Mouse (Mus musculus): ENCODE measurements around the gene Gm10570. TPM values are rescaled to one million over a fixed set of nuclear protein-coding genes. Genes with fewer than 3 reads are reported as not detected.

Gm10570 gene
- total RNA-seq (2017), result not detected in 3 replicates

GRCm38 (mm10) chr4:130308231-130309081, at the start of gene Gm10570, which contains the start of gene Fabp3:
Gene Gm10570 (minus strand): TSS chr4:130308674.
Gene Fabp3 (plus strand): TSS chr4:130308595.
- no peak for ATAC-seq (replicated peaks; ENCODE audit: insufficient number of reproducible peaks, low FRiP score, low TSS enrichment, poor library complexity, severe bottlenecking)

- ATAC-seq (replicated peaks; ENCODE audit: insufficient number of reproducible peaks, low FRiP score, low TSS enrichment, poor library complexity, severe bottlenecking), result no peak
Measured at GRCm38 (mm10) chr4:130357946-130358345, 49.5 kb upstream of the Gm10570 start.

- ATAC-seq (replicated peaks; ENCODE audit: insufficient number of reproducible peaks, low FRiP score, low TSS enrichment, poor library complexity, severe bottlenecking), result no peak
Measured at GRCm38 (mm10) chr4:130352588-130352987, 44.1 kb upstream of the Gm10570 start.

- no peak for ATAC-seq (replicated peaks; ENCODE audit: insufficient number of reproducible peaks, low FRiP score, low TSS enrichment, poor library complexity, severe bottlenecking)
Measured at GRCm38 (mm10) chr4:130350690-130351422, 42.4 kb upstream of the Gm10570 start.

GRCm38 (mm10) chr4:130349666-130350065, 41.2 kb upstream of the Gm10570 start:
- ATAC-seq (replicated peaks; ENCODE audit: insufficient number of reproducible peaks, low FRiP score, low TSS enrichment, poor library complexity, severe bottlenecking), result no peak

GRCm38 (mm10) chr4:130341691-130342090, 33.2 kb upstream of the Gm10570 start:
- ATAC-seq (replicated peaks; ENCODE audit: insufficient number of reproducible peaks, low FRiP score, low TSS enrichment, poor library complexity, severe bottlenecking), result peak; percentile 78

GRCm38 (mm10) chr4:130335867-130336266, 27.4 kb upstream of the Gm10570 start:
- no peak for ATAC-seq (replicated peaks; ENCODE audit: insufficient number of reproducible peaks, low FRiP score, low TSS enrichment, poor library complexity, severe bottlenecking)

- ATAC-seq (replicated peaks; ENCODE audit: insufficient number of reproducible peaks, low FRiP score, low TSS enrichment, poor library complexity, severe bottlenecking), result no peak
Measured at GRCm38 (mm10) chr4:130327366-130327765, 18.9 kb upstream of the Gm10570 start.

- ATAC-seq (replicated peaks; ENCODE audit: insufficient number of reproducible peaks, low FRiP score, low TSS enrichment, poor library complexity, severe bottlenecking), result no peak
Measured at GRCm38 (mm10) chr4:130325446-130325845, 17.0 kb upstream of the Gm10570 start.

- no peak for ATAC-seq (replicated peaks; ENCODE audit: insufficient number of reproducible peaks, low FRiP score, low TSS enrichment, poor library complexity, severe bottlenecking)
Measured at GRCm38 (mm10) chr4:130323607-130324006, 15.1 kb upstream of the Gm10570 start.

GRCm38 (mm10) chr4:130323165-130323564, 14.7 kb upstream of the Gm10570 start:
- no peak for ATAC-seq (replicated peaks; ENCODE audit: insufficient number of reproducible peaks, low FRiP score, low TSS enrichment, poor library complexity, severe bottlenecking)

GRCm38 (mm10) chr4:130322567-130322966, 14.1 kb upstream of the Gm10570 start:
- ATAC-seq (replicated peaks; ENCODE audit: insufficient number of reproducible peaks, low FRiP score, low TSS enrichment, poor library complexity, severe bottlenecking), result no peak

- ATAC-seq (replicated peaks; ENCODE audit: insufficient number of reproducible peaks, low FRiP score, low TSS enrichment, poor library complexity, severe bottlenecking), result no peak
Measured at GRCm38 (mm10) chr4:130321640-130322039, 13.2 kb upstream of the Gm10570 start.

- no peak for ATAC-seq (replicated peaks; ENCODE audit: insufficient number of reproducible peaks, low FRiP score, low TSS enrichment, poor library complexity, severe bottlenecking)
Measured at GRCm38 (mm10) chr4:130319564-130319963, 11.1 kb upstream of the Gm10570 start.

GRCm38 (mm10) chr4:130318122-130318521, 9.6 kb upstream of the Gm10570 start:
- ATAC-seq (replicated peaks; ENCODE audit: insufficient number of reproducible peaks, low FRiP score, low TSS enrichment, poor library complexity, severe bottlenecking), result no peak

GRCm38 (mm10) chr4:130316691-130317090, 8.2 kb upstream of the Gm10570 start:
- ATAC-seq (replicated peaks; ENCODE audit: insufficient number of reproducible peaks, low FRiP score, low TSS enrichment, poor library complexity, severe bottlenecking), result no peak

GRCm38 (mm10) chr4:130315771-130316527, 7.5 kb upstream of the Gm10570 start:
- no peak for ATAC-seq (replicated peaks; ENCODE audit: insufficient number of reproducible peaks, low FRiP score, low TSS enrichment, poor library complexity, severe bottlenecking)

GRCm38 (mm10) chr4:130313552-130313951, 5.1 kb upstream of the Gm10570 start:
- ATAC-seq (replicated peaks; ENCODE audit: insufficient number of reproducible peaks, low FRiP score, low TSS enrichment, poor library complexity, severe bottlenecking), result no peak

- ATAC-seq (replicated peaks; ENCODE audit: insufficient number of reproducible peaks, low FRiP score, low TSS enrichment, poor library complexity, severe bottlenecking), result no peak
Measured at GRCm38 (mm10) chr4:130312526-130312925, 4.1 kb upstream of the Gm10570 start.

Measured in monocyte, adult 5-6 weeks (primary cell).